Mouse (Mus musculus) MEL (cell line): ENCODE measurements at regions not wholly inside any gene's neighbourhood (a gene's known extent, or its start where the extent isn't known, plus 50 kb on each side); places are given as distances from the start of the nearest gene placed in this dataset.

Experiments
- CTCF ChIP-seq, 3 experiments: IDR thresholded peaks in 2 of 3; conservative IDR thresholded peaks in 1 of 3; 2 replicates each; pipeline ENCODE4 v1.5.1; 2011 to 2012; ENCODE audit warnings: low read length in 3 of 3, low read depth in 2 of 3, mild to moderate bottlenecking in 2 of 3, improper control_type of control experiment in 1 of 3, inconsistent platforms in 1 of 3, mixed read lengths in 1 of 3, moderate library complexity in 1 of 3; ENCODE audit not compliant: control insufficient read depth in 1 of 3, insufficient read depth in 1 of 3, poor library complexity in 1 of 3, severe bottlenecking in 1 of 3
- ELF1 ChIP-seq: IDR thresholded peaks from 2 replicates; pipeline ENCODE4 v1.6.1; 2014; ENCODE audit warnings: low read depth, mild to moderate bottlenecking, inconsistent platforms, low read length, improper control_type of control experiment, moderate library complexity
- ETS1 ChIP-seq: IDR thresholded peaks from 2 replicates; pipeline ENCODE4 v1.6.1; 2012; ENCODE audit warnings: low read depth, mild to moderate bottlenecking, inconsistent platforms, low read length, improper control_type of control experiment, moderate library complexity
- MEF2A ChIP-seq: IDR thresholded peaks from 2 replicates; pipeline ENCODE4 v1.6.1; 2014; ENCODE audit warnings: low read depth, mild to moderate bottlenecking, inconsistent platforms, low read length, improper control_type of control experiment; ENCODE audit not compliant: poor library complexity, insufficient replicate concordance, severe bottlenecking; ENCODE audit errors: extremely low read depth
- NELFE ChIP-seq: IDR thresholded peaks from 2 replicates; pipeline ENCODE4 v1.6.1; 2011; ENCODE audit warnings: low read depth, low read length, improper control_type of control experiment
- POLR2A ChIP-seq, 2 experiments: IDR thresholded peaks; 2 replicates each; pipeline ENCODE4 v1.6.1; 2011 to 2012; ENCODE audit warnings: low read length in 2 of 2, mild to moderate bottlenecking in 2 of 2, control low read depth in 1 of 2, improper control_type of control experiment in 1 of 2, low read depth in 1 of 2, moderate library complexity in 1 of 2; ENCODE audit not compliant: control insufficient read depth in 1 of 2, insufficient read depth in 1 of 2, poor library complexity in 1 of 2
- TBP ChIP-seq: IDR thresholded peaks from 2 replicates; pipeline ENCODE4 v1.8.0; 2011; ENCODE audit warnings: low read depth, low read length, improper control_type of control experiment
- USF1 ChIP-seq: IDR thresholded peaks from 2 replicates; pipeline ENCODE4 v1.6.1; 2014; ENCODE audit warnings: low read depth, mild to moderate bottlenecking, inconsistent platforms, low read length, improper control_type of control experiment, moderate library complexity

GRCm38 (mm10) chr9:61225882-61226281 lies 146.3 kb upstream of the Tle3 start:
- TF ChIP-seq ELF1 (no peak), MEF2A (no peak), CTCF (IDR thresholded peaks at IDR 0.05 in 2 of 3, conservative IDR thresholded peaks at IDR 0.05 in 1 of 3; ENCODE audit: control insufficient read depth in 1 of 3, insufficient read depth in 1 of 3, low read depth in 2 of 3, low read length in 3 of 3, poor library complexity in 1 of 3, severe bottlenecking in 1 of 3) (no peak), TBP (no peak), ETS1 (no peak), POLR2A (IDR thresholded peaks at IDR 0.05; ENCODE audit: control insufficient read depth in 1 of 2, insufficient read depth in 1 of 2, low read depth in 1 of 2, low read length in 2 of 2, poor library complexity in 1 of 2) (no peak), NELFE (no peak), USF1 (no peak)
